Mouse (Mus musculus): ENCODE data around the gene Prdm2. TPM values are rescaled to one million over a fixed set of nuclear protein-coding genes. Genes with fewer than 3 reads are reported as not detected.

Gene Prdm2
- total RNA-seq, 2 experiments from 2014 or later = 20.8 to 22.7 TPM

DNA sequence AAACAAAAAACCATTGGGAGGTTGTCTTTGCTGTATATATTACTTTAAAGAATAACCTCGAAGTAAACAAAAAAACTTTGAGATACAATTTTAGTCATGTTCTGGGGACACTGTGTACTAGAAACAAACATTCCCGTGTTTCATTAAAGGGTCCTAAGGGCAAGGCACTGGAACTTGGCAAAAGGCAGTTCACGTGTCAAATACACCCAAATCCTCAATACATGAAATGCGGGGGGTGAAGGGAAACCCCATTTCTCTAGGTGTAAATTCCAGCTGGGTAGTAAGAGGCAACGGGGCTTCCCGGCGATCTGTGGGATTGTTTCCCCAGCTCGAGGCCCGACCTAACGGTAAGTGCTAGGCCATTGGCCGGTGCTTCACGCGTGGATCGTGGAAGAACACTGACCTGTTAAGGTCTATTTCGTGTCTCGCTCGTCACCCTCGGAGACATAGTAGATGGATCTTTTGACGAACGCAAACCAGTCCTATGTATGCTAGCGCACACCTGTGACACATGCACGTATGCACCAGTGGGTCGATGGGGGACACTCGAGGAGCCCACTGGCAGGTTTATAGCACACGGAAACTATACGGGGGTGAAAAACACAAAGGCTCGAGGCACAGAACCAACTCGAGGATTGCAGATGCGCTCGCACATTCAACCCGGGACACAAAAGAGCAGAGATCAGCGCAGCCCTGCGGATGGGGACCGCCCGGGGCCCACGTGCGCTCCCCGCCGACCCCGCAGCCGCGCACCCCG is 1.0 kb downstream of the Prdm2 start:
- peak; percentile 27 to 58 for DNase-seq

DNA sequence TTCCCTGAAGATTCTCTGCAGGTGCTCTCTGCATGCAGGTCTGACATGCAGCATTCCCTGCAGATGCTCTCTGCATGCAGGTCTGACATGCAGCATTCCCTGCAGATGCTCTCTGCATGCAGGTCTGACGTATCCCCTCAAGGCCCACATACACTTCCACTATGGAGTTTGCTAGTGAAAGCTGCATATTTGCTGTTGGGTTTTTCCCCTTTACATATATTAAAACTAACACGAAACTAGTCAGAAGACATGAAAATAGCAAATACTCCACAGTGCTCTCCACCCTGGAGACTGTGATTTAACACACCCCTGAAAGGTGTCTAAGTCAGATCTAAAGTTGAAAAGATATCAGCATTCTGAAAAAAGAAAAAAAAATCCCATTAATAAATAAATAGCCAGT is 2.8 kb downstream of the Prdm2 start:
- DNase-seq = no peak

DNA sequence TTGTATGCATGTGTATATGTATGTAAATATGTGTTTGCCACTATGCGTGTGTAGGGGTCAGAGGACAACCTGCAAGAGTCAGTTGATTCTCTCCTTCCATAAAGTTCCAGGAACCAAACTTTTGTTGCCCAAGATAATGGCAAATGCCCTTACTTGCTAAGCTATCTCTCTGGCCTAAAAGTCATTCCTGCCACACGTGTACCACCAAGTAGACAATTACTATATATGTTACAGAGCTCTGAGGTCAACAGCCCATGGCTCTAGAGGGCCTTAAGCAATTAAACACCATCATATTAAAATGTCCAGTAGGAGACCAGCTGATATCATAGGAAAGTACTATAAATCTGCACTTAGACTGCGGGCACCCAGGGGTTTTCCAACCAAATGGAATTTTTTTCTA is 10.1 kb downstream of the Prdm2 start:
- no peak for DNase-seq

- no peak for DNase-seq
These were observed 14.4 kb downstream of the Prdm2 start for GRCm38 (mm10) chr4:143198371-143198770.

- no peak for DNase-seq
These were observed 14.9 kb downstream of the Prdm2 start for GRCm38 (mm10) chr4:143197845-143198356.

DNA sequence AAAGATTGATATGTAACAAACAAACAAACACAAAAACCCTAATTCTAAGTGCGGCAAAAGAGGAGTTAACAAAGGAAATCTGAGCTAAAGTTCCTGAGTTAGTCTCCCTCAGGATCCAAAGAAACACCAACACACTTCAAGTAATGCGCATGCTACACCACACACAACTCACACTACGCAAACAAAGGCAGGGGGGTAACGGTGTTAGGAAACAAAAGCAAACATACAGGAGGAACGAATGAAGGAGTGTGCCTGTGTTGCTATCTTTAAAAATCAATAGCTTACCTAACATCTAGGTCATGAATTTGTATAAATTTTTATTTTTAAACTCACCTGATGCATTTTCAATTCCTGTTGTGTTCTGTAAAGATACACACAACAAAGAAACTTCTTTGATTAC is 18.5 kb downstream of the Prdm2 start:
- no peak for DNase-seq

DNA sequence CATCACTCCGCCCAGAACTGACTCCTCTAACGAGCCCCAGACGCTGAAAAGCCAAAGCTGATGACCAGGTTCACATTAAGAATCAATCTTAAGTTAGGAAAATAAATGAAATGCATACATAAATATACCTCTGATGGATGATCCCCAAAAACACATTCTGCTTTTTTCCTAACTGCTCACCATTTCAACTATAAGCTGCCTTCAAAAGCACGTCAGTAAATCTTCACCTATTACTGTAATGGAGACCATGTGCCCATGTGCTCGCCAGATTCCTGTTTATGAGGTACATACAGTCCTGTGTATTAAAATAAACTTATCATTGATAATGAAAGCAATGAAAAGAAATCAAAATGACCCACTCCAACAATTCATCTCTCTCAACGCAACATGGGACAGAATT is 19.6 kb downstream of the Prdm2 start:
- no peak for DNase-seq

GRCm38 (mm10) chr4:143191783-143192182 is 21.0 kb downstream of the Prdm2 start:
- DNase-seq = no peak

- peak; percentile 13 to 18 for DNase-seq
These were observed 22.1 kb downstream of the Prdm2 start for GRCm38 (mm10) chr4:143190657-143191056.

DNA sequence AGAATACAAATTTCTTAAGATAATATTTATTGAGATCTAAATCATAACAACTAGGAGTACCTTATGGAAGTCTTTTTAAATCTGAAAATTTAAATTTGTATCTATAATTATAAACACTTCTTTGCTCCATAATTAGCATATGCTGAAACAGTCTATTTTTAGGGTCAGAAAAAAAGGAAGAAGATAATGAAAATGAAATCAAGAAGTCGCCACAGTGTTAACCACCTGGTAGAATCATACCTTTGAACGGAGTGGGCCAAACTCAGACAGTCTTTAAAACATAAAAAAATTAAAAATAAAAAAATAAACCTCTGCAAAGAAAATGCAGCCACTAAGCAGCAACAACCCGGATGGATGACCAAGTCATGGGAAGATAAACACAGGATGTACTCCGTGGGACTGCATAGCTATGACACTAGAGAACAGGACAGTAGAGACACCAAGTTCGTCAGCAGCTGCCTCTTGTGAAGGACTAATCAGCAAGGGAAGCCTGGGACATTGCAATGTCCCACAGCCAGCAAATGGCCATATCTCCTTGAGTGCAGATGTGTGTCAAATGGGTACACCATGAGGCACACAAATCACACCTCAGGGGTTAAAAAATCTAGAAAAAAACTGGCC is 24.1 kb downstream of the Prdm2 start:
- DNase-seq = peak in 1 of 2 experiments; percentile 9

- DNase-seq = no peak
These were observed 26.7 kb downstream of the Prdm2 start for GRCm38 (mm10) chr4:143186066-143186465.

GRCm38 (mm10) chr4:143185496-143185895 is 27.3 kb downstream of the Prdm2 start:
- peak in 1 of 2 experiments; percentile 11 for DNase-seq

- DNase-seq = no peak
These were observed 29.7 kb downstream of the Prdm2 start for GRCm38 (mm10) chr4:143183141-143183540.

DNA sequence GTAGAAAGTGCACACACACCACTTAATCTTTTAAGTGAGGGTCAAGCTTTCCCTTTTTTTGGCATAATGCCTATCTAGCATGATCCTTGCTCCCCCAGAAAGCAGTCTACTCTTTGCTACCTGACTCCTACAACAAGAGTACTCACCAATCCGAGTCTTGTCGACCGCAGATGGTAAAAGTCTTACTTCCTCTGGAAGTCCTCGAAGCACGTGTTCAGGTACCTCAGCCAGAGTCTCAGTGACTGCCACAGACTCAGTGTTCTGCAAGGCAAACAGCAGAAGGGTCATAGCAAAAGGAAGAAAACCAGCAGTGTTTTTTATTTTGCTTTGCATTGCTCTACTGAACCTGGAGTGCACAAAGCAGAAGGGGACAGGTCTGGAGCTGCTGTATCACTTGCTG is 32.1 kb downstream of the Prdm2 start:
- no peak for DNase-seq

DNA sequence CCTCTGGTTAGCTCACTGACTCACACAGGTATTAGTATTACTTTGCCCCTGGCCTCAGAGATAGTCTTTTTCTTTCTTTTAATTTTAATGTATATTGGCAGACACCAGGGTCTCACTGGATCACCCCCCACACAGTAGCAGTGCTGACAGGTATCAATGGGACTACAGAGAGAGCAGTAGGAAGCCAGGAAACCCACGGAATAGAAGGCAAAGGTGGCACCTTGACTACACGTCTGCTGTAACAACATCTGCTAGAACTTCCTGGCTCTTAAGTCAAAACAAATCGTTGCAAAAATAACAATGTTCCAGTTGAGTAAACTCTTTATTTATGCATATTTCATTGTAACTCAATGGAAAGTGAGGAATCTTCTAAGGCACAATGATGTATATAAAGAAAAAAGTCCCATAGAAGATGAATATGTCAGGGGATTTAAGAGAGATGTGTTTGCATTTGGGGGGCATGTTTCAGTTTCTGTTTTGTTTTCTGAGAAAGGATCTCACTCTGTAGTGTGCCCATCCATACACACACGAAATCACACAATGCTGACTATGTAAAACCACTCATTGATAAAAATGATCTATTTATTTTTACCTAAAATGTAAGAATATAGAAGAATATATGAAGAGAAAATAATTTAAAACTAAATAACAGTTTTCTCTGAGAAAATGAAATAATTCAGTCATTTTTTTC is 41.0 kb downstream of the Prdm2 start:
- DNase-seq = no peak

GRCm38 (mm10) chr4:143170290-143170689 is 42.5 kb downstream of the Prdm2 start:
- DNase-seq = no peak

DNA sequence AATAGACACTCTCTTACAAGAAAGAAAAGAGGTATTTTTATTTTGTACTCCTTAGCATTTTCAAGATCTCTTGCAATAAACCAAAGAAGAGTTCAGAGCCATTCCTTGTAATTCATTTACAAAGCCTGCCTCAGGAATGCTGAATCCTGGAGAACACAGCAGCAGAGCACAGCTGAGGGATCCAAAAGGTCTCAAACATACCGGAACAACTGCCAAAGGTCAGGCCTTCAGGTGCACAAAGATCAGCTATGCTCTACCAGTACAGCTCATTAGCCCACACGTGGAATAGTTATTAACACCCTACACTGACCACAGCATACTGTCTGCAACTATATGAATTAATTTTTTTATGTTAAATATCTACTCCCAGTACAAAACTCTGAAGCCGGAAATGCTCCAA is 44.7 kb downstream of the Prdm2 start:
- no peak for DNase-seq

DNA sequence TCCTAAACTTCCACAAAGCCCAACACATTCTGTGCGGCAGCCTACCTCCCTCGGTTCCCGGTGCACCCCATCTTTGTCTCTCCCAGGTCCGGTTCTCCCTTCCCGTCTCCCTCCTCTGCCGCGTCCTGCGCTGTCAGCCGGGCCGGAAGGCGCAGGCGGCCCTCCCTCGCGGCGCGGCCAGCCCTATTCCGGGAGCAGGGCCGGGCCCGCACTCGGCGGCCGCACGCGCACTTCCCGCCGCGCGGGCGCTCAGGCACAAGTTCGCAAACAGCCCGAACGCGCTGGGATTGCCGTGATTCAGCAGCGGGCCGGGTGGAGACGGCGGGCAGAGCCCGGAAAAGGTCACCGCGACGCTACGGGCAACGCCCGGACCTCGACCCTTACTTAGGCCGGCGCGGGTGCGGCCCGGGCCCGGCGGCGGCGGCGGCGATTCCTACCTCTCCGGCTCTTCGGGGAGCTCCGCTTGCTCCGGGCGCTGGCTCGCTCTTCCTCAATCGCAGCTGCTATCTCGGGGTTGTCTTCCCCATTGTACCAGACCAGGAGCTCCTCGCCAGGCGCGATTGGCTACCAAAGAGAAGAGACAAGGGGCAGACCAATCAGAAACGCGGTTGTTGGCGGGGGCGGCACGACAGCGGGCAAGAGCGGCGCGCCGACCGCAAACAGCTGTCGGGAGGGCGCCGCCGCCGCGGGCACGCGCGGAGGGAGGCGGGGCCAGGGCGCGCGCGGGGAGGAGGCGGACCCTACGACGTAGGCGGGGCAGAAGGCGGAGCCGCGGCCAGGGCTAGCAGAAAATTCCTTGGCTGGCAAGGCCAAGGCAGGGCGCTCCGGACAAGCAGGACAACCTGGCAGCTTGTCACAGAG is 50.9 kb downstream of the Prdm2 start:
- peak; percentile 99 to 100 for DNase-seq

- DNase-seq = no peak
These were observed 52.0 kb downstream of the Prdm2 start for GRCm38 (mm10) chr4:143160826-143161225.

DNA sequence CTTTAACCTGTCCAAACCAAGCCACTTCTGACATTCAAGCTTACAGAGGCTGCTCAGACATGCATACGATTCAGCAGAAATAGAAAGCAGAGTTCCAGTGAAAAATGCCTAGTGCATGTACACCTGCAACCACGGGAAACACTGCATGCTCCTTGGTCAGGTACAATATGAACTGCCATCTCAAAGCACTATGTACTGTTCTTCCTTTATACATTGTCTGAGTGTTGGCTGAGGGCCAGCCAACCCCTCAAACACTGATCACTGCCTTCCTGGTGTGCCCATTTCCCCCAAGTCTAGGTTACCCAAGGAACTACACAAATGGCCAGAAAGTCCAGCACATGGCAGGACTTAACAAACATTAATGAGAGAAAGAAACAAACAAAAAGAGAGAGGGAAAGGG is 53.5 kb downstream of the Prdm2 start:
- DNase-seq = no peak

GRCm38 (mm10) chr4:143155871-143156270 is 56.9 kb downstream of the Prdm2 start:
- no peak for DNase-seq

- DNase-seq = no peak
These were observed 57.8 kb downstream of the Prdm2 start for GRCm38 (mm10) chr4:143155036-143155435.

Measured in heart, adult 18-20 months (tissue).